Mouse (Mus musculus): Measurements from ENCODE around the gene Fau.

The Fau gene

DNA sequence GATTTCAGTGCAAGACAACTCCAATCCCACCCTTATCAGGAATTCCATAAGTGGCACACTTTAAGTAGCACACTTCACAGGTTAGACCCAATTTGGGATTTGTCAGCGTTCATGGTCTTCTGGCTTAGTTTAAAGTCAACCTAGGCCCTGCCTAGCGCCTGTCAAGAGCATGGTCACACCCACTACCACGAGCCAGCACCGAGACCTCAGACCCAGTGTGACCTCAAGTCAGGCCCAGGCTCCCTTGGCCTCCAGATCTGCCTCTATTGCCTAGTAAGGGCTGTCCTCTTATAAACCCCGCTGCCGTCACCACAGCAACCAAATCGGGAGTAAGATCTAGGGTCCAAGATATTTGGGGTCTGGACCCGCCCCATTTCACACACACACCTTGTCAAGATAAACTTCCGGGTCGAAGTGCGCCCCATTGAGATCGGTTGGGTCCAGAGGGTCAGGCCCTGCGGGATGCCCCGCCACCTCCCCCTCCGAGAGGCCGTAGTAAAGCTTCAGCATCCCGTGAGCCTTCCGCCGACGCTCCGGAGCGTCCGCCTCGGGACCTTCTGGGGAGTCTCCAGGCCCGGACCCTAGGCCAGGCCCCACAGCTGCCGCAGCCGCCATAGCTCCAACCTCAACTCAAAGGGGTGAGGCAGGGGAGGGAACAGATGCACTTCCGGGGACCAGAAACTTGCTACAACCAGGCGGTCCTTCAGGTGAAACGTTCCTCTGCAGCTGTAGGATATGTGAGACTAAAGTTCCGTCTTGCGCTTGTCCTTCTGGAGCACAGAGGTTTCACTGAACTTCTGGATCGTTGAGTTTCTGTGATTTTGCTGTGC is 19.1 kb downstream of the Fau start, which contains the start of gene Vps51:
Gene Vps51 (minus strand): TSS at position 668 of the 830 bp plus-strand sequence.
- peak; percentile 90 for DNase-seq

DNA sequence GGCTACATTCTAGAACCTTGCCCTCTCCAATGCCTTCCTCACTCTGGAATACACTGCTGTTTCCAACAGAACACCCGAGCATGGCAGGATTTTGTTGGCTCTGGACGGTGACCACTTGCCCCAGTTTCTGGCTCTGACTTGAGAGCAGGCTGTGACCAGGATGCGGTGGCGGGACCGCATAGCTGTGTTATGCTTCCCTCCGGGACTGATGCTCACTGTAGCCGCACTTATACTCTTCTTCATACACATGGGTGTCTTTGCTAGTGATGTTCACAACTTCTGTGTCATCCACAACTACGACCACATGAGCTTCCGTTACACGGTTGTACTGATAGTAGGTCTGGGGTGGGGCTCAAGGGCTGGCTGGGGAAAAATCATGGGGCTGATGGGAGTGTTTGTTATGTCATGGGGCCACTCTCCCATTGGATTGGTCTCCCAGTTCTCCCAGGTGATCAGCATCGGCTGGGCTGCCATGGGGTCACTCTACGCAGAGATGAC is 22.4 kb downstream of the Fau start, which contains the start of gene Tmem262:
Gene Tmem262 (plus strand): TSS at position 51 of the 498 bp plus-strand sequence.
- peak; percentile 23 for DNase-seq

DNA sequence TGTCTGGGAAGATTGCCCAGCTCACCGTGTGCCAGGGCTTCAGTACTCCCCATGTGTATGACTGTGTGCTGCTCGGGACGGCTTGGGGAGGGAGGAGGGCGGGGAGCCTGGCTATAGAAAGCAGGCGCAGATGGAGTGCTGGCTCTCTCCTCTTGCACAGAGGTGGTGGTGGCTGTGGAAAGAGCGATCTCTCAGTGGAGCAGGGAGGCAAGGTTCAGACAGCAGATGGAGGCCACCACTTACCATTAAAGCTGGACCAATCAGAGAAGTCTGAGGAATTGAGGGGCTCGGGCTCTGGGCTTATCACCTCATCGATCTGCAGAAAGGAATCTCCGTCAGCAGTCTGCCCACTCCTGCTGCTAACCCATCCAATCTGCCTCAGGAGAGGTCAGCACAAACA is 24.5 kb downstream of the Fau start, which contains the start of gene Gm28374:
Gene Gm28374 (minus strand): TSS at position 101 of the 400 bp plus-strand sequence.
- DNase-seq = peak; percentile 13

DNA sequence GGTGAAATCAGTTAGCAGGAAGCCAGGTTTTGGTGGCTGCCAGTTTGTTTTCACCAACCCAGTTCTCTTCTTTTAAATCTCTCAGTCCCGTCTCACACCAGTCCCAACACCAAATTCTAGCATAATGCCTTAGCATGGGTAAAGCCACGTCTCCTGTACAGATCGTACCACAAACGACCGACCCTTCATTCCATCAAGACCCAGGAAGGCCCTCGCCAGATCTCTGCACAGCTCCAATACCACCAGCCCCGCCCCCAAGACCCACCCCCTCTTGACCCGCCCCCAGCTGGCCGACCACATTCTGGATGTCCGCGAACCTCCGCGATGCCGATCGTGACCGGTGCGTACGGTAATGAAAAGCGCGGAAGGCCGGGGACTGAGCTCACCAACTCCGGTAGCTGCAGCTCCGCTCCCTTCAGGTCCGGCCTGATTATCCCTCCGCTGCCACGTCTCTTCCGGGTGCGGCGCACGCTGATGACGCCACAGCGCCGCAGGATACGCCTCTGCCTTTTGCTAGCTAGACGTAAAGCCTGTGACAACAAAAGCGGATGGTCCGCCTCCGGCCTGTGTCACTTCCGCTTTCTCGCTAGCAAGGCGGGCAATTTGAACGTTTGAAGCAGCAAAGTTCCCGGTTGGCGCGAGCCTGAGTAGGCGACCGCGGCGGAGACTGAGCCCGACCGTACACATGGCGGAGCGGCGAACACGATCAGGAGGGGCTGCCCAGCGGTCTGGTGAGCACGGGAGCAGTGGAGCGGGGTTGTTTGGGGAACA is 27.0 kb downstream of the Fau start, which contains the start of the genes Zfpl1 and Cdca5:
Gene Zfpl1 (minus strand): TSS at position 479 of the 771 bp plus-strand sequence.
Gene Cdca5 (plus strand): TSS at position 506 of the 771 bp plus-strand sequence.
- peak; percentile 98 for DNase-seq

DNA sequence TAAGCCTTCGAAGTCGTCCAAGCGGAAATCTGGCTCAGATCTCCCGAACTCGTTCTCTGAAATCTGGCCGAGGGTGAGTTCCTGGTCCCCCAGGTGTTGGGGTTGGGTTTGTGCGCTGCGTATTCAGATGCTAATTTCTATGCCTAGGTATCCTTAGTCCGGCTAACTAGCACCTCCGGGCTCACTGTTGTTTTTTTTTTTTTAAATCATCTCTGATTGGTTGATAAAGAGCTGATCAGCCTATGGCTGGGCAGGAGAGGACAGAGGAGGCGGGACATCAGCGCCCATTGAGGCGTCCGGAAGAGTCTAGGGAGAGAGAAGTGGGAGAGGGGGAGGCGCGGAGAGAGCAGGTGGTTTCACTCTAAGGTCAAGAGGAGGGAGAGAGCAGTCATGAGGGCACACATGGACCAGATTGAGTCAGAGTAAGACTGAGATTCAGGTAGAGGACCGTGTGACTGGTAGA is 27.8 kb downstream of the Fau start:
- DNase-seq = peak; percentile 21

DNA sequence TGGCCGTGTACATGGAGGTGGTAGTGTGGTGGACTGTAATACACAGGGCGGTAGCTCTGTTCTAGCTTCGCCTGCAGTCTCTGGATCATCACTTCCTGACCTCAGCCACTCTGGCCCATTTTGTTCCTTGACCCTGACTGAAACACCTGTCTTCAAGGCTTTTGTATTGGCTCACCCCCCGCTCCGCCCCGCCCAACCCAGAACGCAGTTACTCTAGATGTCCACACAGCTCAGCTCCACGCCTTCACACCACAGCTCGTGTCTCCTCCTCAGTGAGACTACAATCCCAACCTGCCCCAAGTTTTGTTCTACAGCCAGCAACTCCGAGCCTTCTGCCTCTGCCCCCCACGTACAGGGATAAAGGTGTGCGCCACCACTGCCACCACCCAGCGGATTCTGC is 31.2 kb downstream of the Fau start:
- DNase-seq = no peak

DNA sequence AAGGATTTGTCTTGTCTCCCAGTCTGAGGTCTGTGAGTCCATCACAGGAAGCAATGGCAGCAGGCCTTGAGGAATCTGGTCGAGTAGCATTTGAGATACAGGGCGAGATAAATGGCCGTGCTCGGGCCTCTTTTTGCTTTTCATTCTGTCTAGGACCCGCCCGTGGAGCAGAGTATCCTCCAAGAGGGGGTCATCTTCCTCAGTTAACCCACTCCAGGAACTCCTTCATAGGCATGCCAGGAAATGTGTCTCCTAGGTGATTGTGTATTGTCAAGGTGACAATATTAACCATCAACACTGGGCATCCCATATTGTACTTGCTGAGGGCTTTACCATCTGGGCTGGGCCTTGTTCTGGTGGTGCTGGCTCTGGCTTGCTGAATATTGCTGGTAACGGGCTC is 36.5 kb downstream of the Fau start, which contains the start of gene AC131692.1:
Gene AC131692.1 (plus strand): TSS at position 301 of the 400 bp plus-strand sequence.
- DNase-seq = no peak

DNA sequence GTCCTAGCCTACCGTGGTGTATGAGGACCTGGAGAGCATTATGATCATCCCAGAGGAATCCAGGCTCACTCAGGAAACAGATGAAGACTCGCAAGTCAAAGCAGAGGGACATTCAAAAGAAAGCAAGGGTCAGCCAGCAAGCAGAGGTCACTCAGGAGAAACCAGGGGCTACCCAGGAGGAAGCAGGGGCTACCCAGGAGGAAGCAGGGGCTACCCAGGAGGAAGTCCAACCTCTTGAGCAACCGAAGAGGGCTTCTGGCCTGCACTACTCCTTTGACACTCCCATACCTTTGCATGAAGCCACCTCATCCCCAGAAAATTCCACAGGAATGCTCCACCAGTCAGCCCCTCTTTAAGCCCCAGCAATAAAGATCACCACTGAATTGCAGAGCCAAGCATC is 40.2 kb downstream of the Fau start:
- no peak for DNase-seq

DNA sequence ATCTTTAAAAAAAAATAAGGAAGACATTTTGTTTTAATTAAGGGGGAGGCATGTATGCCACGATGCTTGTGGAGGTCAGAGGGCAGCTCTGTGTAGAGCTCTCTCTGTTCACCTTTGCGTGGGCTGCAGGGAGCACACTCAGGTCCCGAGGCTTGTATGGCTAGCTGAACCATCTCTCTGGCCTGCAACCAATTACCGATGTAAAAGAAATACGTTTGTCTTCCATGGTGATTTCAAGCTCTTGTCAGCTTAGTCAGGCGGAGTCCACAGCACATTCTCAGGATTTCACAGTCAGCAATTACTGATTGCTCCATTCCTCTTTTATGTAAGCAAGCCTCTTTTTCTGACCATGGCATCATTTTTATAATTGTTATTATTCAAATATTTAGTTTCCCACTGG is 43.5 kb downstream of the Fau start:
- DNase-seq = no peak

DNA sequence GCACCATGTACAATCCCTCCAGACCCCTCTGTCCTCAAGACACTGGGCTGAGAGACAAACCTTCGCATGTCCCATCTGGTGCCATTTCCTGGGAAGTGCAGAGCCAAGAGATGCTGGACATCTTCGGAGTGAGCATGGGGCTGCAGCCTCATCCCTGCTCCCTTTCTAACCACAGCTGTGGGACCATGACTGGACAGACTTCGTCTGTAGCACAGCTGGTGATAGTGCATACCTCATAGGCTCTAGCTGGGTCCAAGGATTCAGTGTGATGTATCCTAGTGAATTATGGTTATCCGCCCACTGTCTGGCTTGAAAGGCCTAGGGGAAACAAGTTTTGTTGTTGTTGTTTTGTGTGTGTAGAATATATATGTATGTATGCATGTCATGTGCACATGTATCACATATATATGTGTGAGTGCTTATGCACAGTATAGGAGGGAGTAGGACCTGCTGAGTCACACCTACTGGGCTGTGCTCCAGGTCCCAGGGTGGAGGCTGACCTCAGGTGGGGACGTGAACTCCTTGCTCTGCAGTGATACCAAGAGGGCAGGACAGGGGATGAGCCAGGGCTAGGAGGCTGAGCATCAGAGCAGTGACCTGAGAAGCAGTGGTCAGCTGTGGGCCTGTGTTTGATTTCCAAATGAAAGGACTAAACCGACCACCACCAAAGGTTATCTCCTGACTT is 44.7 kb downstream of the Fau start:
- DNase-seq = no peak

DNA sequence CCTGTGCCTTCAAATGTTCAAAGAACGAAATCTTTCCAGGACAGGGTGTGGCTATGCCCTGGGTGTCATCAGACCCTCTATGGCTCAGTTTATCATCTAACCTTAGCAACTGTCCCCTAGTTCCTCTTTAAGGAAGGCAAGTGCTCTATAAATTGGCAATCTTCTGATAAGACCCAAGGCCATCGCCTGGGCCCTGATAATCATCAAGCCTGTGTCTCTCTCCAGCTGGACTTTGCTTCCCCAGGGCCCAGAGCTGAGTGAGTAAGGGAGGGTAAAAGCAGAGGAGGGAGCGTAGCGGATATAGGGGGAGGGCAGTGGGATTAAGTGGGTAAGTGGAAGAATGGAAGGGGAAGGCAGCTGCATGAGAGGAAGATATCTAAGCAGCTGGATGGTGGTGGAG is 46.8 kb downstream of the Fau start:
- DNase-seq = no peak

DNA sequence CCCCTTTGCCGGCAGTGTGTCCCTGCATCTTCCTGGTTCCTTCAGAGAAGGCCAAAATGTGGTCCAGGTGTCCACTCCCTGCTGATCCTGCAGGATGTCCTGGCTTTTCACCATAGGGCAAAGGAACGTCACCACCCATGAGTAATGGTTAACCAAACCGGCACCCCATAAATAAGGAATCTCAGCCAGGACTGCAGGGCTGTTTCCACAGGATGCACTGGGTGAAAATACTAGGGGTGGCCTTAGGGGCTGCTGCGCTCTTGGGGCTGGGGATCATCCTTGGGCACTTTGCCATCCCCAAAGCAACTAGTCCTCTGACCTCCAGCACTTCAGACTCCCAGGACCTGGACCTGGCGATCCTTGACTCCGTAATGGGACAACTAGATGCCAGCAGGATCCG is 47.9 kb downstream of the Fau start, which contains the start of gene Naaladl1:
Gene Naaladl1 (plus strand): TSS at position 197 of the 400 bp plus-strand sequence.
- DNase-seq = no peak

All from cerebellum, adult 9-10 months (tissue).